Mouse (Mus musculus) midbrain, embryonic 16.5 days (tissue): ENCODE results near the gene Ksr2. TPM values are rescaled to one million over a fixed set of nuclear protein-coding genes. Genes with fewer than 3 reads are reported as not detected.
A peak's percentile ranks its signal among the peaks of the same experiment; 100 is the strongest.

Experiments used
- ATAC-seq: fragments of 200-750 bp; cut with Nextera tagmentation; 2 replicates; pipeline ENCODE4 v1.8.0; 2017; ENCODE audit warnings: moderate TSS enrichment
- H3K27ac ChIP-seq: fragments of 300-500 bp; sonication (generic); 2 replicates; pipeline ENCODE4 v1.5.1; 2014; ENCODE audit warnings: mild to moderate bottlenecking, low read length, mixed read lengths
- H3K27me3 ChIP-seq: fragments of 300-500 bp; sonication (generic); 2 replicates; pipeline ENCODE4 v1.6.1; 2014; ENCODE audit warnings: low read depth, low read length, mixed read lengths; ENCODE audit not compliant: control insufficient read depth, insufficient read depth
- H3K36me3 ChIP-seq: fragments of 300-500 bp; sonication (generic); 2 replicates; pipeline ENCODE4 v1.6.1; 2014; ENCODE audit warnings: mild to moderate bottlenecking, low read length, moderate library complexity, mixed read lengths; ENCODE audit not compliant: control insufficient read depth, insufficient read depth
- H3K4me1 ChIP-seq: fragments of 300-500 bp; sonication (generic); 2 replicates; pipeline ENCODE4 v1.6.1; 2014; ENCODE audit warnings: mild to moderate bottlenecking, low read length, mixed read lengths; ENCODE audit not compliant: control insufficient read depth, insufficient read depth
- H3K4me2 ChIP-seq: fragments of 300-500 bp; sonication (generic); 2 replicates; pipeline ENCODE4 v1.6.1; 2014; ENCODE audit warnings: mild to moderate bottlenecking, low read length, mixed read lengths
- H3K4me3 ChIP-seq: fragments of 300-500 bp; sonication (generic); 2 replicates; pipeline ENCODE4 v1.5.1; 2014; ENCODE audit warnings: low read depth, mild to moderate bottlenecking, low read length, moderate library complexity, mixed read lengths
- H3K9ac ChIP-seq: fragments of 300-500 bp; sonication (generic); 2 replicates; pipeline ENCODE4 v1.6.1; 2014; ENCODE audit warnings: low read depth, low read length, mixed read lengths
- H3K9me3 ChIP-seq: fragments of 300-500 bp; sonication (generic); replicated peaks from 2 replicates; pipeline ENCODE4 v1.6.1; 2014; ENCODE audit warnings: mild to moderate bottlenecking, low read length, mixed read lengths; ENCODE audit not compliant: control insufficient read depth, poor library complexity, severe bottlenecking
- WGBS: fragments of 180-500 bp; shearing (Covaris S2); extraction: QIAGEN DNeasy Blood & Tissue Kit; methylation state at CpG from one replicate; pipeline ENCODE4 v1.1.7; 2014; 5-methylcytosine and 5-hydroxymethylcytosine counted together
- polyA plus RNA-seq: library from polyadenylated mRNA; unstranded; fragments of >200 nt; fragmentation: Nextera tagmentation; extraction: Ambion mirVana; gene quantifications from 2 replicates; pipeline ENCODE4 v1.2.1, GENCODE M21; 2015

The Ksr2 gene
- polyA plus RNA-seq, 1 experiment from 2014 or later = 7.5 TPM

- Histone ChIP-seq H3K9me3 (no peaks in the 10 kb centered on the region), H3K4me2 (no peak overlapping the region), H3K9ac (no peak overlapping the region), H3K4me3 (no peak overlapping the region), H3K27me3 (no peaks in the 10 kb centered on the region), H3K27ac (0 out of 2 replicates have a peak overlapping the region, but pooled peaks have one; percentile 10), H3K36me3 (no peaks in the 10 kb centered on the region), H3K4me1 (no peaks in the 10 kb centered on the region)
- ATAC-seq = no peak
- WGBS = 69% methylated on average over 12 of the region's 12 CpGs
Observed at GRCm38 (mm10) chr5:117481586-117481985, 67.8 kb downstream of the Ksr2 start.

GRCm38 (mm10) chr5:117482013-117482412, 68.2 kb downstream of the Ksr2 start:
- Histone ChIP-seq H3K4me2 (no peak overlapping the region), H3K27me3 (no peaks in the 10 kb centered on the region), H3K9ac (no peak overlapping the region), H3K9me3 (no peaks in the 10 kb centered on the region), H3K27ac (0 out of 2 replicates have a peak overlapping the region, but pooled peaks have one; percentile 10), H3K4me1 (no peaks in the 10 kb centered on the region), H3K4me3 (no peak overlapping the region), H3K36me3 (no peaks in the 10 kb centered on the region)
- WGBS = 75% methylated on average over 11 of the region's 11 CpGs
- ATAC-seq = no peak

GRCm38 (mm10) chr5:117485411-117485810, 71.6 kb downstream of the Ksr2 start:
- Histone ChIP-seq H3K27me3 (no peaks in the 10 kb centered on the region), H3K27ac (no peak overlapping the region), H3K4me2 (no peak overlapping the region), H3K4me1 (no peaks in the 10 kb centered on the region), H3K36me3 (no peaks in the 10 kb centered on the region), H3K9me3 (no peaks in the 10 kb centered on the region), H3K4me3 (no peak overlapping the region), H3K9ac (no peak overlapping the region)
- WGBS = 92% methylated on average over 6 of the region's 6 CpGs
- ATAC-seq = no peak

GRCm38 (mm10) chr5:117486092-117486491, 72.3 kb downstream of the Ksr2 start:
- H3K9ac ChIP-seq = no peak overlapping the region
- no peaks in the 10 kb centered on the region for H3K4me1 ChIP-seq
- no peaks in the 10 kb centered on the region for H3K9me3 ChIP-seq
- H3K27me3 ChIP-seq = no peaks in the 10 kb centered on the region
- no peaks in the 10 kb centered on the region for H3K36me3 ChIP-seq
- no peak overlapping the region for H3K27ac ChIP-seq
- H3K4me2 ChIP-seq = no peak overlapping the region
- 70% methylated on average over 7 of the region's 7 CpGs for WGBS
- ATAC-seq = no peak
- no peak overlapping the region for H3K4me3 ChIP-seq

GRCm38 (mm10) chr5:117488155-117488554, 74.4 kb downstream of the Ksr2 start:
- Histone ChIP-seq H3K9ac (no peak overlapping the region), H3K4me1 (peaks cover 8% of the 10 kb centered on the region), H3K36me3 (no peaks in the 10 kb centered on the region), H3K27ac (no peak overlapping the region), H3K4me3 (no peak overlapping the region), H3K27me3 (no peaks in the 10 kb centered on the region), H3K4me2 (no peak overlapping the region), H3K9me3 (no peaks in the 10 kb centered on the region)
- ATAC-seq = no peak
- WGBS = 88% methylated on average over 6 of the region's 6 CpGs

GRCm38 (mm10) chr5:117488670-117489325, 75.0 kb downstream of the Ksr2 start:
- H3K36me3 ChIP-seq = no peaks in the 10 kb centered on the region
- peaks cover 15% of the 10 kb centered on the region for H3K4me1 ChIP-seq
- H3K4me3 ChIP-seq = no peak overlapping the region
- no peak overlapping the region for H3K4me2 ChIP-seq
- no peaks in the 10 kb centered on the region for H3K9me3 ChIP-seq
- no peaks in the 10 kb centered on the region for H3K27me3 ChIP-seq
- H3K27ac ChIP-seq = no peak overlapping the region
- 89% methylated on average over 16 of the region's 16 CpGs for WGBS
- no peak for ATAC-seq
- H3K9ac ChIP-seq = no peak overlapping the region

GRCm38 (mm10) chr5:117492933-117493863, 79.4 kb downstream of the Ksr2 start:
- ATAC-seq = peak; percentile 81
- H3K36me3 ChIP-seq = no peaks in the 10 kb centered on the region
- WGBS = 14% methylated on average over 31 of the region's 31 CpGs
- H3K9me3 ChIP-seq = no peaks in the 10 kb centered on the region
- H3K4me3 ChIP-seq = peak overlapping the region; percentile 27
- H3K4me2 ChIP-seq = peak overlapping the region; percentile 60
- H3K27me3 ChIP-seq = no peaks in the 10 kb centered on the region
- peak overlapping the region; percentile 49 for H3K9ac ChIP-seq
- H3K27ac ChIP-seq = peak overlapping the region; percentile 58
- H3K4me1 ChIP-seq = peaks cover 16% of the 10 kb centered on the region

GRCm38 (mm10) chr5:117493947-117494346, 80.1 kb downstream of the Ksr2 start:
- no peak overlapping the region; the same call in 1 of the 2 replicates for H3K27ac ChIP-seq

GRCm38 (mm10) chr5:117497084-117497483, 83.3 kb downstream of the Ksr2 start:
- Histone ChIP-seq H3K27me3 (no peaks in the 10 kb centered on the region), H3K4me1 (peaks cover 16% of the 10 kb centered on the region), H3K4me3 (no peak overlapping the region), H3K27ac (no peak overlapping the region), H3K9ac (no peak overlapping the region), H3K4me2 (no peak overlapping the region), H3K36me3 (no peaks in the 10 kb centered on the region; the same call in 1 of the 2 replicates), H3K9me3 (no peaks in the 10 kb centered on the region)
- WGBS = 67% methylated on average over 21 of the region's 21 CpGs
- ATAC-seq = no peak

More at GRCm38 (mm10) chr5:117493947-117494346, 80.1 kb downstream of the Ksr2 start:
- H3K27me3 ChIP-seq = no peaks in the 10 kb centered on the region
- peak overlapping the region; percentile 27; the same call in 1 of the 2 replicates for H3K4me3 ChIP-seq
- peak; percentile 66 for ATAC-seq
- peaks cover 16% of the 10 kb centered on the region for H3K4me1 ChIP-seq
- peak overlapping the region; percentile 60 for H3K4me2 ChIP-seq
- peak overlapping the region; percentile 49; the same call in 1 of the 2 replicates for H3K9ac ChIP-seq
- 14% methylated on average over 7 of the region's 7 CpGs for WGBS
- H3K36me3 ChIP-seq = no peaks in the 10 kb centered on the region
- no peaks in the 10 kb centered on the region for H3K9me3 ChIP-seq
